Mouse (Mus musculus) E14TG2a.4 (cell line): ENCODE data around the gene Itpk1.

Experiments used
- CTCF ChIP-seq: conservative IDR thresholded peaks from 2 replicates; pipeline ENCODE4 v1.5.1; 2014; ENCODE audit warnings: low read length
- NANOG ChIP-seq: IDR thresholded peaks from 2 replicates; pipeline ENCODE4 v1.6.1; 2014; ENCODE audit warnings: borderline replicate concordance, low read length, mixed read lengths
- POU5F1 ChIP-seq: IDR thresholded peaks from 2 replicates; pipeline ENCODE4 v1.6.1; 2014; ENCODE audit warnings: low read length, borderline replicate concordance

- no peak for TF ChIP-seq CTCF
- TF ChIP-seq NANOG: no peak
- TF ChIP-seq POU5F1: no peak
These were observed 3.0 kb downstream of the Itpk1 start for GRCm38 (mm10) chr12:102701691-102702207.
